Mouse (Mus musculus) neutrophil, adult 59 days (primary cell): Measurements from ENCODE around the gene Scg5. TPM values are rescaled to one million over a fixed set of nuclear protein-coding genes. Genes with fewer than 3 reads are reported as not detected.

Experiments
- total RNA-seq, 2 experiments: library from RNA; stranded (reverse); gene quantifications; 1 replicate in 1 of 2; 2 replicates in 1 of 2; pipeline ENCODE4 v1.2.4; 2023

Scg5 gene
- total RNA-seq, result 1 to 10 TPM; 2.6 to 2.7 TPM

GRCm38 (mm10) chr2:113828943-113829882 is at the start of gene Scg5:
Gene Scg5 (minus strand): TSS chr2:113829121.

GRCm38 (mm10) chr2:113848245-113849121 is 19.6 kb upstream of the Scg5 start, which contains the start of gene Arhgap11a:
Gene Arhgap11a (minus strand): TSS chr2:113848661.

GRCm38 (mm10) chr2:113758311-113759161 is 70.4 kb downstream of the Scg5 start, which contains the start of gene Grem1:
Gene Grem1 (minus strand): TSS chr2:113758646.

Other genes with a start within 250 kb of the Scg5 start
- gene Grem1, start 70.5 kb downstream of the Scg5 start, total RNA-seq, result under 1 TPM in 1 of 2 experiments, not detected in 1; 0.20 TPM
- gene Arhgap11a, start 19.5 kb upstream of the Scg5 start, total RNA-seq, result 10 to 100 TPM; 46.5 to 54.1 TPM
- gene Gjd2, start 184.5 kb upstream of the Scg5 start, total RNA-seq, result not detected
- gene Actc1, start 224.4 kb upstream of the Scg5 start, total RNA-seq, result not detected